Mouse (Mus musculus) testis, adult 10 weeks (tissue): ENCODE measurements around the gene Kcnf1. TPM values are rescaled to one million over a fixed set of nuclear protein-coding genes. Genes with fewer than 3 reads are reported as not detected.

Experiments used
- polyA plus RNA-seq: library from polyadenylated mRNA; stranded (reverse); fragments of 350-450 nt; fragmentation: Illumina TruSeq; extraction: RNeasy Lipid Tissue Mini Kit (QIAGEN cat#74804); gene quantifications from one replicate; pipeline ENCODE4 v1.2.3, GENCODE M21; 2014; ENCODE audit warnings: low read depth, low replicate concordance

The Kcnf1 gene
- 0.11 TPM for polyA plus RNA-seq

DNA sequence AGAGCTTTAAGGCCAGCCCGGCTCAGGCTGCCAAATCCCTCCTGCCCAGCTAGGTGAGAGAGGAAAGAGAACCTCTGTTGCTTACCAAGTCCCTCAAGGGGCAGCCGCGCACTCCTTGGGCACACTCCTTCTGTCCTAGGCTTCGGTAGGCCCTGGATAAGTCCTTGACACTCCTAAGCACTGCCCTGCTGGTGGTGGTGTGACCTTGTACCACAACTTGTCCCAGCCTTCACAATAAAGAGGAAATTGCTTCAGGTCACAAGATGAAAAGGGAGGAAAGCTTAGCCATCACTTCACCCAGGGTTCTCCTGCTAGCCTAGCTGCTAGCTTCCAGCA is at the start of gene Kcnf1:
Kcnf1 (minus strand) TSS at position 132 of the 336 bp plus-strand sequence.

Other genes with a start within 250 kb of the Kcnf1 start
- 3.4 TPM for gene Pqlc3, start 176.5 kb downstream of the Kcnf1 start, polyA plus RNA-seq
- gene 2410004P03Rik, start 165.2 kb downstream of the Kcnf1 start, polyA plus RNA-seq, result not detected
- 93.9 TPM for gene Pdia6, start 89.7 kb upstream of the Kcnf1 start, polyA plus RNA-seq
- 0.53 TPM for gene Atp6v1c2, start 152.5 kb upstream of the Kcnf1 start, polyA plus RNA-seq
- 14.7 TPM for gene Nol10, start 171.6 kb upstream of the Kcnf1 start, polyA plus RNA-seq